Mouse (Mus musculus) MEL (cell line): ENCODE measurements around the gene Git1.
A peak's percentile ranks its signal among the peaks of the same experiment; 100 is the strongest.

Source experiments
- E2F4 ChIP-seq: IDR thresholded peaks from 2 replicates; pipeline ENCODE4 v1.6.1; 2011; ENCODE audit warnings: low read depth, low read length, improper control_type of control experiment, borderline replicate concordance
- SIN3A ChIP-seq: IDR thresholded peaks from 2 replicates; pipeline ENCODE4 v1.6.1; 2012; ENCODE audit warnings: low read length, improper control_type of control experiment, inconsistent platforms

DNA sequence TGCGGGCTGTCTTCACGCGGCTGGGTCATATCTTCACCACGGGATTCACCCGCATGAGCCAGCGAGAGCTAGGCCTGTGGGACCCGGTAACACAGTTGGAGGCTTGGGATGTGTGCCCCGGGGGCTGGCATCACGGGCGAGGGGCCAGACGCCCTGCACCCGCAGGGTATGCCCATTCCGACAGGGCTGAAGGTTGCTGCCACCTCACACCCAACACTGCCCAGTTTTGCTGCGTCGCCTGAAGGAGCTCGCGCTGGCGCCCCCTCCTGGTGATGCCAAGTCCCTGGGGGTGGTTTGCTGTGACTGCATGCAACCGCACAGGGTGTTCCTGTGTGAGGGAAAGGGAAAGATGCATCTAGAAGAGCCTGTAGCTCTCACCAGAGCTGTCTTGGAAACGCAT is 25.6 kb upstream of the Git1 start:
- TF ChIP-seq E2F4, result no peak
- peak; percentile 84 for TF ChIP-seq SIN3A
